Mouse (Mus musculus): ENCODE measurements around the gene Nkx2-4.

Nkx2-4 gene

GRCm38 (mm10) chr2:147085072-147085870, at the start of gene Nkx2-4:
Nkx2-4 (minus strand) TSS chr2:147085445.
- peak; percentile 29 for DNase-seq (ENCODE audit: low read depth)

GRCm38 (mm10) chr2:147127366-147127765, 42.1 kb upstream of the Nkx2-4 start:
- no peak for DNase-seq (ENCODE audit: low read depth)

GRCm38 (mm10) chr2:147119736-147120135, 34.5 kb upstream of the Nkx2-4 start:
- DNase-seq (ENCODE audit: low read depth): no peak

GRCm38 (mm10) chr2:147086441-147086840, 1.2 kb upstream of the Nkx2-4 start:
- no peak for DNase-seq (ENCODE audit: low read depth)

- no peak for DNase-seq (ENCODE audit: low read depth)
Measured at GRCm38 (mm10) chr2:147085937-147086336, 692 bp upstream of the Nkx2-4 start.

GRCm38 (mm10) chr2:147084366-147085071, 726 bp downstream of the Nkx2-4 start:
- no peak for DNase-seq (ENCODE audit: low read depth)

- peak; percentile 53 for DNase-seq (ENCODE audit: low read depth)
Measured at GRCm38 (mm10) chr2:147083471-147084365, 1.5 kb downstream of the Nkx2-4 start.

- DNase-seq (ENCODE audit: low read depth): no peak
Measured at GRCm38 (mm10) chr2:147082391-147082790, 2.9 kb downstream of the Nkx2-4 start.

GRCm38 (mm10) chr2:147074399-147074798, 10.8 kb downstream of the Nkx2-4 start:
- no peak for DNase-seq (ENCODE audit: low read depth)

- no peak for DNase-seq (ENCODE audit: low read depth)
Measured at GRCm38 (mm10) chr2:147073962-147074361, 11.3 kb downstream of the Nkx2-4 start.

GRCm38 (mm10) chr2:147070305-147070704, 14.9 kb downstream of the Nkx2-4 start:
- DNase-seq (ENCODE audit: low read depth): no peak

GRCm38 (mm10) chr2:147069077-147069476, 16.2 kb downstream of the Nkx2-4 start:
- no peak for DNase-seq (ENCODE audit: low read depth)

GRCm38 (mm10) chr2:147067480-147068246, 17.6 kb downstream of the Nkx2-4 start:
- DNase-seq (ENCODE audit: low read depth): no peak

- no peak for DNase-seq (ENCODE audit: low read depth)
Measured at GRCm38 (mm10) chr2:147053229-147053892, 31.9 kb downstream of the Nkx2-4 start.

GRCm38 (mm10) chr2:147047051-147047450, 38.2 kb downstream of the Nkx2-4 start:
- no peak for DNase-seq (ENCODE audit: low read depth)

- DNase-seq (ENCODE audit: low read depth): no peak
Measured at GRCm38 (mm10) chr2:147035864-147036263, 49.4 kb downstream of the Nkx2-4 start.
